Mouse (Mus musculus): ENCODE measurements at regions not wholly inside any gene's neighbourhood (a gene's known extent, or its start where the extent isn't known, plus 50 kb on each side); places are given as distances from the start of the nearest gene placed in this dataset.

DNA sequence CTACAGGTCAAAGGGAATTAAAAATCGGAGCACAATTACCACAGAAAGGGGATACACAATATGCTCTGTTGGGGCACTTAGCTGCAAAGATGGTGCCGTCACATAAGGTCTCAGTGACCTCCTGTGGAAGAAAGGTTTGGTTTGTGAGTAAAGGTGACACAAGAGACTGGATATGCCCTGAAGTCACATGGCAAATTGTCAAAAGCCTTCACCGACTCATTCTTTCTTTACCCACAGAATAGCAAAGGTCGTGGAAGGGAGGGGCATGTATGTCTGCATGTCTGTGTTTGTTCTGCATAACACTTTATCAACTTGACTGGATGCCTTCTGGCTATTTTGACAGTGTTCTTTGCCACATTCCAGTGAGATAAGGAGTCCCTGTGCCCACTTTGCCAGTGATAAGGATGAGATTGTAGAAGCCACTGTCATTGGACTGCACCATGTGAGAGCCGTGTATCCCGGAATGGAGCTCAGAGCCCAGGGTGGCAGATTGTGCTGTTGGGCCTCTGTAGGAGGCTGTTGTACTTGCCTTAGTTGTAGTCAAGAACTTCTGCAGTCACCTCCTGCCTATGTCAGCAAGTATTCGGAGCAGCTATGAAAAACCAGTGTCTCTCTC lies 222.0 kb downstream of the Cxcl12 start:
- TF ChIP-seq CTCF (IDR thresholded peaks at IDR 0.05) = no peak
- peak; percentile 36; the same call in 1 of the 2 replicates for TF ChIP-seq EP300 (IDR thresholded peaks at IDR 0.05)

Measured in lung, postnatal 0 days (tissue).